Mouse (Mus musculus) layer of hippocampus, adult 18-20 months (tissue): ENCODE results near the gene Il4ra. TPM values are rescaled to one million over a fixed set of nuclear protein-coding genes. Genes with fewer than 3 reads are reported as not detected.
A peak's percentile ranks its signal among the peaks of the same experiment; 100 is the strongest.

Experiments
- DNase-seq, 2 experiments: peaks; one replicate each; pipeline ENCODE4 v3.0.0; 2022; ENCODE audit warnings: low spot score in 2 of 2
- total RNA-seq, 2 experiments: library from RNA; stranded (reverse); gene quantifications; 2 replicates each; pipeline ENCODE4 v1.2.3; 2021

Gene Il4ra
- total RNA-seq, 2 experiments from 2014 or later, result 4.0 to 4.7 TPM

GRCm38 (mm10) chr7:125568888-125569287, 17.0 kb downstream of the Il4ra start:
- DNase-seq, result no peak

GRCm38 (mm10) chr7:125571891-125572290, 20.0 kb downstream of the Il4ra start:
- DNase-seq, result no peak

GRCm38 (mm10) chr7:125572737-125573136, 20.8 kb downstream of the Il4ra start:
- DNase-seq, result no peak

GRCm38 (mm10) chr7:125573849-125574248, 21.9 kb downstream of the Il4ra start:
- DNase-seq, result no peak

- no peak for DNase-seq
Observed at GRCm38 (mm10) chr7:125574832-125575231, 22.9 kb downstream of the Il4ra start.

GRCm38 (mm10) chr7:125575738-125576540, 24.0 kb downstream of the Il4ra start:
- no peak for DNase-seq

GRCm38 (mm10) chr7:125576982-125577381, 25.1 kb downstream of the Il4ra start:
- DNase-seq, result peak in 1 of 2 experiments; percentile 19

- no peak for DNase-seq
Observed at GRCm38 (mm10) chr7:125577486-125578088, 25.7 kb downstream of the Il4ra start.

- DNase-seq, result no peak
Observed at GRCm38 (mm10) chr7:125578106-125578505, 26.2 kb downstream of the Il4ra start.

- no peak for DNase-seq
Observed at GRCm38 (mm10) chr7:125579545-125580219, 27.8 kb downstream of the Il4ra start.

GRCm38 (mm10) chr7:125580220-125580549, 28.3 kb downstream of the Il4ra start:
- no peak for DNase-seq

- DNase-seq, result peak in 1 of 2 experiments; percentile 26
Observed at GRCm38 (mm10) chr7:125580625-125581316, 28.9 kb downstream of the Il4ra start.

GRCm38 (mm10) chr7:125581317-125581672, 29.4 kb downstream of the Il4ra start:
- DNase-seq, result peak; percentile 80 to 93

- DNase-seq, result no peak
Observed at GRCm38 (mm10) chr7:125583325-125584004, 31.5 kb downstream of the Il4ra start.

GRCm38 (mm10) chr7:125584005-125584369, 32.1 kb downstream of the Il4ra start:
- DNase-seq, result no peak

- no peak for DNase-seq
Observed at GRCm38 (mm10) chr7:125586355-125586754, 34.4 kb downstream of the Il4ra start.

GRCm38 (mm10) chr7:125588721-125589120, 36.8 kb downstream of the Il4ra start:
- DNase-seq, result no peak

GRCm38 (mm10) chr7:125589896-125590295, 38.0 kb downstream of the Il4ra start:
- DNase-seq, result no peak

- DNase-seq, result no peak
Observed at GRCm38 (mm10) chr7:125593831-125594230, 41.9 kb downstream of the Il4ra start.

GRCm38 (mm10) chr7:125596406-125596805, 44.5 kb downstream of the Il4ra start:
- no peak for DNase-seq

GRCm38 (mm10) chr7:125597083-125597482, 45.2 kb downstream of the Il4ra start:
- DNase-seq, result no peak
